Mouse (Mus musculus) spleen, adult 18-20 months (tissue): ENCODE results near the gene Rundc1.
"Not testable (repeated sequence)": the region's sequence is repeated elsewhere in the genome, so short reads cannot be mapped to it uniquely, and the experiment has no call there.

ENCODE experiments used
- DNase-seq, 2 experiments: peaks; one replicate each; pipeline ENCODE4 v3.0.0; 2022; ENCODE audit warnings: mixed read lengths in 2 of 2

The Rundc1 gene

DNA sequence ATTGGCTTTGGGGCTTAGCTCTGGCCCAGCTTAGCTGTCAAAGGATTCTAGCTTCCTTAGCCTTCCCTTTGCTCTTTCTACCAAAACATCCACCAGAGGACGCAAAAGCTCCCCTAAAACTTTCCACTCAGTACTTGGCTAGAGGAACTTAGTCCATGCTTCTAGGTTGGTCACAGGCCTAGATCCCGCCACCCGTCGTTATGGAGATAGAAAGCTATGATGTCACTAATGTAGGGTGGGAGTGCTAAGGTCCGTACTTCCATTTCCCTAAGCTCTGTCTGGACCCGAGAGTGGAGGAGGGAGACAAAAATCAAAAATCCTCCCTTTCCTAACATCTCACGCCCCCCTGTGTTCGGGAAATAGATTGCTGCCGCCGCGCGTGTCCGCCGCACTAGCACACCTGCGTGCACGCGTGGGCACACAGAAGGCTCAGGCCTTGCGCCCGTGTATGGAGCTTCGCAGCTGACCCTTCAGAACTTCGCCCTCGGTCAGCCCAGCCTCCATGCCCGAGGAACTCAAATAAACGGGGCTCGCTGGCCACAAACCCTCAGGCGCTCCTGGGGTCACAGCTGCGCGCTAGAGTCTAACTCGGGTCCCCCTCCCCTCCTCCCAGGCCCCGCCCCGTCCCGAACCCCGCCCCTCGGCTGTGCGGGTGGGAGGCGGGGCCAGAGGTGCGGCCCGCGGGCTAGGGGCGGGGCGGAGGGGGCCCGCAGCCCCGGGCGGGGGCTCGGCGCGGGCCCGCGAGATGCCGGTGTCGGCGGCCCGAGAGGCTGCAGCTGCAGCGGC is 42.8 kb downstream of the Rundc1 start:
- DNase-seq, result peak; percentile 42 to 67

DNA sequence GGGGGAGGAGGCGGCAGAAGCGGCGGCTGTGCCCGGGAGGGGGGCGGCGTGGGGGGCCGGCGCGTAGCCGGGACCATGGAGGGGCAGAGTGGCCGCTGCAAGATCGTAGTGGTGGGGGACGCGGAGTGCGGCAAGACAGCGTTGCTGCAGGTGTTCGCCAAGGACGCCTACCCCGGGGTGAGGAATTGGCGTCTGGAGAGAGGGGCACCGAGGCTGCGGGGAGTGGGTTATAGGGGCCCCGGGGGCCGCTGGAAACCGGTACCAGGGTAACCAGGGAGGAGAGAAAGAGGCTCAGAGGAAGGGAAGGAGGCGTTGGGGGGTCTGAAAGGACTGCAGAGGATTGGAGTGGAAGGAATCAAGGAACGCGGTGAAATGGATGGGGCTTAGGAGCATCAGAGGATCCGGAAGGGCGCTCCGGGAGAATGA is 43.4 kb downstream of the Rundc1 start:
- DNase-seq, result peak in 1 of 2 experiments; percentile 34

DNA sequence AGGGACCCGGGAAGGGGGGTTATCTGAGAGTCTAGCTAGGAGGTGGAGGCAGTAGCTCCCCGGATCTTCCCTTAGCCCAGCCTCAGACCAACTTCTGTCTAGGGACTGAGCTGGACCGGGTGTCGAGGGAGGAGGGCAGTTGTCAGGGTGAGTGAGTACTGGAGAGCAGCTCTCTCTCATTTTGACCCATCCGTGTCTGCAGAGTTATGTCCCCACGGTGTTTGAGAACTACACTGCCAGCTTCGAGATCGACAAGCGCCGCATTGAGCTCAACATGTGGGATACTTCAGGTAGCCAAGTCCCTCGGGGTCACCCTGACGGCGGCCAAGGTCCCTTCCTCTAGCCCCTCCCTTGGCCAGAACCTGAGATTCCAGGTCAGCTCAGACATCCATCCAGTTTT is 43.8 kb downstream of the Rundc1 start:
- no peak for DNase-seq

DNA sequence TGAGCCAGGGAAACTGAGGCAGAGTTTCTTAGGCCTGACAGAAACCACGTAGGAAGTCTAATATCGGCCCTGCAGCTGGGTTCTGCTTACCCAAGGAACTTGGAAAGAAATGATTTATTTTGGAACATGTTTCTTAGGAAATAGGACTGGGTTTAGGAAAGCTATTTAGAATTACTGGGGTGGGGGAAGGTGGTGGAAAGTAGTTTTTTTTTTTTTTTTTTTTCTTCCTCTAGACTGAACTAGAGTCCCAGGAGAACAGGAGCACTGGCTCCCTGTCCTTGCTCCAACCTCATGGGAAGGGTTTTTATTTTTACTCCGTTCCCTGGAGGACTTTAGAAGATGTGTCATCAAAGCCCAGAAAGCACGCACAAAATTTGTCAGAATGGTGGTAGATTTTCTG is 44.3 kb downstream of the Rundc1 start:
- no peak for DNase-seq

DNA sequence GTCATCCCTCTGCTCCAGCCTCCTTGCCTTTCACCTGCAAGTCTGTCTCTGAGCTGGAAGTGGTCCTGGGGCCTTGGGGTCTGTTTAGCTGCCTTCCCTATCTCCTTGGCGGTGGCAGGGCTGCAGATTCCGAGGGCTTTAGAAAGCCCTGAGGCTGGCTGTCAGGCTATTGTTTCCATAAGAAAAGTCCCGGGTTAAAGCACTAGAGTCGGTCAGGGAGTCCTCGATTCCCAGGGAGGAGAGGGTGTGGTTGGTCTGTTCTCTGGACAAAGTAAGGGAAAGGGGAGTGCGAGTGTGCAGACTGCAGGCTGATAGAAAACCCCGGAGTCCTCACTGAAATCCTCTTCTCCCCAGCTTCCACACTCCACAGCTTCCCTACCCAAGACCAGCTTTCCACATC is 45.3 kb downstream of the Rundc1 start:
- DNase-seq, result no peak

DNA sequence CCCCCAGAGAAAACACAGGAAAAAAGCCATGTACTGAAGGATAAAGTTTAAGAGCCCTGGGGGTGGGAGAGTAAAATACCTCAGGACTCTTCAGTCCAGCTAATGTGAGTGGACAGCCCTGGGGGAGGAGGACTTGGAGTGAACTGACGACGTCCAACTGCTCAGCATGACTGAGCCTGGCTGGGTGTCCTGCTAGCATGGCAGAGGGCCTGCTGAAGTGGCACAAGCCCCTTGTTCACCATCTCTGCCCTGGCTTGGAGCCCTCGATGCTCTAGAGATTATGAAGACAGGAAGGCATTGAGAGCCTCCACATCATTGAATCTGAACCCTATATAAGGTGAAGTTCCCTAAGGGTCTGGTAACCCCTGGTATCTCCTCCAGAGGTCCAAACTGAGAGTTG is 47.0 kb downstream of the Rundc1 start:
- DNase-seq, result no peak

DNA sequence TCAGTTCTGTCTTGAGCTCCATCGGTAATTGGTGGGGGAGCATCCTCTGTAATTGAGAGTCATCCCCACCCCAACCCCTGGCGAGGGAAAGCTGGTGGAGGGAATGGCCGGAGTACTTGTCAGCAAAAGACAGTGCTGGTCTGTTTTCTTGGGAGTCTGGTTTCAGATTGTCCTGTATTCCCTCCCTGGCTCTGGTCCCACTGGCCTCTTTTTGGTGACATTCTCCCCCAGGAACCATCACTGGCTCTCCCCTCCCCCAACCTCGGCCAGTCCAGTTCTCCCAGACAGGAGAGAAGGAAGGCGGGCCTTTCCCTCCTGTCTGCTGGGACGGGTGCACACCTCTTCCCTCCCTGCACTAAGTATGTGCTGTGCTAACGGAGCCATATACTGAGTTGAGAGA is 47.5 kb downstream of the Rundc1 start:
- DNase-seq, result no peak

DNA sequence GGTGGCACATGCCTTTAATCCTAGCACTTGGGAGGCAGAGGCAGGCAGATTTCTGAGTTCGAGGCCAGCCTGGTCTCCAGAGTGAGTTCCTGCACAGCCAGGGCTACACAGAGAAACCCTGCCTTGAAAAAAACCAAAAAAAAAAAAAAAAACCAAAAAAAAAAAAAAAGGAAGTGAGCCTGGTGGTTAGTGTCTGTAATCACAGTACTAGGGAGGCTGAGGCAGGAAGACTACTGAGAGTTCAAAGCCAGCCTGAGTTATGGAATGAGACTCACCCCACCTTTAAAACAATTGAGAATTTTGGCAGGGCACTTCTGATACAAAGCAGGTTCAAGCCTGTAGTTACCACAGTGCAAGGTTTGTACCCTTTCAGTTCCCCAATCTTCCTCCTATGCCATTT is 48.8 kb downstream of the Rundc1 start:
- not testable (repeated sequence) for DNase-seq

DNA sequence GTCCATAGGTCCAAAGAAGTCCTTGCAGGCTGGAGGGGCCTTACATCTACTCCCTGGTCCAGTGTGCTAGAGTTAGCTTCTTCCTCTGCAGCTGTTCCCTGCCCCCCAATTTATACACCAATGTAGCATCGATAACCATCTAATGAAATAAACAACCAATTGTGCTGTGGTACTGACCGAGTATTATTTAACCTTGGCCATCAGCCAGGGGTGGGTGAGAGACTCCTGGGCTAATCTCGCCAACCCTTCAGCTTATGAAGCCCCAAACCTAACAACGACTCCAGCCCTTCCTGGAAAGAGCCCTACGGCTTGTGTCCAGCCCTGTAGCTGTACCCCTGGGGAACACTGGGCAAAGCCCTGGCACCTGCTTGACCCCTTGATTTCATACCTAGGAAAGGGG is 49.4 kb downstream of the Rundc1 start:
- no peak for DNase-seq

DNA sequence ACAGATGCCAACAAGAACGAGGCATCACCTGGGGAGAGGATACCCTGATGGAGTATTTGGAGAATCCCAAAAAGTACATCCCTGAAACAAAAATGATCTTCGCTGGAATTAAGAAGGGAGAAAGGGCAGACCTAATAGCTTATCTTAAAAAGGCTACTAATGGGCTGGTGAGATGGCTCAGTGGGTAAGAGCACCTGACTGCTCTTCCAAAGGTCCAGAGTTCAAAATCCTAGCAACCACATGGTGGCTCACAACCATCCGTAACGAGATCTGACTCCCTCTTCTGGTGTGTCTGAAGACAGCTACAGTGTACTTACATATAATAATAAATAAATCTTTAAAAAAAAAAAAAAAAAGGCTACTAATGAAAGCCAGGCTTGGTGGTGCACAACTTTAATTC is 51.5 kb downstream of the Rundc1 start:
- not testable (repeated sequence) for DNase-seq

DNA sequence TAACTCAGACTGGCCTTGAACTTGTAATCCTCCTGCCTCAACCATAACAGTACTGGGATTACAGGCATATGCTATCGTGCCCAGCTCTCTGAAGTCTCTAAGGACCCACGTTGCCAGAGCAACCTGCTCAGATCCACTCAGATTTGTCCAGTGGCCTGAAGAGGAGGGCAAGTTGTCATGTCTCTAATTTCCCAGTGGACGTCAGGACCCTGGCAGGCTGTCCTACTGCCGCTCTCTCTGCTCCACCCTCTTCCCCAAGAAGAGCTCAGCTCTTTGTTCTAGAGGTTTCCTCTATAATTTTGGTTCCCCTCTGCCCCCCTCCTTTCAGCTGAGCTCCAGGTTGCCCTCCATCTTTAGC is 52.3 kb downstream of the Rundc1 start:
- no peak for DNase-seq

DNA sequence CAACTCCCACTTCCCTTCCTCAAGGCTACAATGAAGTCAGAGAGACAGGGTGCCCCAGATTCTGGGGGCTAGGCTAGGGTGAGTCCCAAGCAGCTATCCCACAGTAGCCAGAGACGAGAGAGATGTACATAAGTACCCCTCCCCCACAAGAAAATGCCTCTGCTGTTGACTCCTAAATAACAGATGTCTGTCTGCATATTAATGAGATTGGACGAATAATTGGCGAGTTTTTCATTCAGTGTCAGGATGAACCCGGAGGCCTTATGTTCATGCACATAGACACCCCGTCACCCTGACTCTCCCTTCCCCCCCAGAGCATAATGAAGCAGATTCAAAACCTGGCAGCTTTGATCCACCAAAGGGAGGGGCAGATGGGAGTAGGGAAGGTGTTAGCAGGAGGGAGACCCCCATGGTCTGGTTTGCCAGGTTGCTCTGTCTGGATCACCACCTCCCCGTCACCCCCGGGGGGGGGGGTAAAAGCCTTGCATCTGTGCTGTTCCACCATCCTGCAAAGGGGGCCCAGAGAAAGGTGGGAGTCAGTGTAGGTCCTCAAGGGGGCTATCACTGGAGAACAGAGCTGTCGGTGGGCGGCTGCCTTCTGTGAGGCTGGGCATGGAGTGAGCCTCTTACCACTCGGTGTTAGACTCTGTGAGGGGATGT is 52.8 kb downstream of the Rundc1 start:
- DNase-seq, result no peak

DNA sequence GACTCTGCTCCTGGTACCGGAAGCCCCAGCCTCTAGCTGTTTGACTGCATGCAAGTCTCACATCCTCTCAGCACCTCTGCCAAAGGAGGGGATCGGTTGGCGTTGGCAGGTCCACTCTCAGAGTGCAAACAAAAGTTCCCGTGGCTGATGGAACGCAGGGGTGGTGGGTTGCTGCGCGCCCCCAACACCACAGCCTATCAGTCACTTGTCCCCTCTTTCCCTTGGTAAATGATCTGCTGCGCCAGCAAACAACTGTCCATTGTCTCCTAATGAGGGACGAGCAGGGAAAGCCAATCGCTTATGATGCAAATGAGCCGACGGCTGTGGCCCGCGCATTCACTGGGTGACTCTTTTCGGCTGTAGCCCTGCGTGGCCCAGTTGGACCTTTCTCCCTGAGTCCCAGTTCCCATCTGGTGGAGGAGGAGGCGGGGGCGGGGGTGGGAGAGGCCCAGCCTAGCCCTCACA is 54.3 kb downstream of the Rundc1 start:
- no peak for DNase-seq

DNA sequence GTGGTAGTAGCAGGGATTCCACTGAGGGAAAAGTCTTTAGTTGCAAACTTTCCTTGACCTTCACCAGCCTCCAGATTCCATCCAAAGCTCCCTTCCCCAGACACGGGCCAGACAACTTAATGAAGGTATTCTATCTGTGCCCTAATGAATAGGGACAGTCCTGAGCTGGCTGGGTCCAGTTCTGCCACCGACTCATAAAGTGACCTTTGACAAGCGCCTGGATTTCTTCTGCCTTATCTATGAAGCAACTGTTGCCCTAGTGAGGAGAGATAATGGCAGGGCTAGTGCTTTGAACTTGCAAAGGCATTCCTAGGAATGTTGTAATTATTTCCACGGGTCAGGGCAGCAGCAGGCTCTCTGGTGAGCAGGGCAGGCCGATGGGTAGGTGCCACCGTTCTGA is 56.0 kb downstream of the Rundc1 start:
- no peak for DNase-seq

DNA sequence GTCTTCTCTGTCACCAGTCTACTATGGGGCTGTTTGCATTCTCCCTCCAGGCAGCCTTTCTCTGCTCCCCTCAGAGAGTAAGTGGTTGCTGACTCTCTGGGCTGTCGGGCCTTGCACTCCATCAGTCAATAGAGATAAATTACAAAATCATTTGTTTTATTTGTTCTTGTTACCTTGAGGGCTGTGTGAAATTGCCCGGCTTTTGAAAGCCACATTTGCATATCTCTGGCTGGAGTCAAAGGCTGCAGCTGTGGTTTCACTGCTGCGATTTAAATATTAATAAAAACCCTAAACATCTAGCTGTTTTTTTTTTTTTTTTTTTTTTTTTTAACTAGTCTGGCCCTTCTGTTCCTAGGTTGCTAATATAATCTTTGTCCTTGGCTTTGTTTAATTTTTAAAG is 58.9 kb downstream of the Rundc1 start:
- DNase-seq, result no peak

DNA sequence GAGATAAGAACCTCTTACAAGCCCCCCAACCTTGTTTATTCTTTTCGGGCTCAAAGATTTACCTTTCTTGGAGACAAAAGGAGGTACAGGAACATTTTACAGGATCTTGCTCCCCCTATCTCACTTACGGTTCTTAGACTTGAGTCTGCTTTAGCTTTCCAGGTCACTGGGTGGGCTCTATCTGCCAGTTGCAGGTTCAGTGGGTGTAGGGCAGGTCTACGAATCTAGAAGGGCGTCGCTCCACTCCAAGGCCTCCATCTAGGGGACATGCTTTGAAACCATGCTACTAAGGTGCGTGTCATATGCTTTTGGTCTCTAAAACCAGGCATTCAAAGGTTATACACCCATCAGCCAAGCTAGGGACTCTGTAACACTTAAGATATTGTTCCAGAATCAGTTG is 59.4 kb downstream of the Rundc1 start:
- DNase-seq, result no peak

DNA sequence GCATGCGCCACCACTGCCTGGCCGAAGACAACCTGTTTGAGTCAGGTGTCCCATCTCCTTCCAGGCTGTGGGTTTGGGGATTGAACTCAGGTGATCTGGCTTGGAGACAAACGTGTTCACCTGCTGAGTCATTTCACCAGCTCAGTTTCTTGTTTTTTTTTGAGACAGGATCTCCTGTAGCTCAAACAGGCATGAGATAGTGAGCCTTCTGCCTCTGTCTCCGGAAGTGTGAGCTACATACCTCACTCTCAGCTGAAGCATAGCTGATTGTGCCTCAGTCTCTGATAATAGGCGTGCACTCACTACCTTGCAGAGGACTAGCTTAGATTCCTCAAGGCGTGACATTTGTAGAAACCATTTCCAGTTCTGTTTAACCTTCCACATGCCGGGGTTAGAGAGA is 59.9 kb downstream of the Rundc1 start:
- DNase-seq, result no peak
